Mouse (Mus musculus): ENCODE measurements at regions not wholly inside any gene's neighbourhood (a gene's known extent, or its start where the extent isn't known, plus 50 kb on each side); places are given as distances from the start of the nearest gene placed in this dataset.

DNA sequence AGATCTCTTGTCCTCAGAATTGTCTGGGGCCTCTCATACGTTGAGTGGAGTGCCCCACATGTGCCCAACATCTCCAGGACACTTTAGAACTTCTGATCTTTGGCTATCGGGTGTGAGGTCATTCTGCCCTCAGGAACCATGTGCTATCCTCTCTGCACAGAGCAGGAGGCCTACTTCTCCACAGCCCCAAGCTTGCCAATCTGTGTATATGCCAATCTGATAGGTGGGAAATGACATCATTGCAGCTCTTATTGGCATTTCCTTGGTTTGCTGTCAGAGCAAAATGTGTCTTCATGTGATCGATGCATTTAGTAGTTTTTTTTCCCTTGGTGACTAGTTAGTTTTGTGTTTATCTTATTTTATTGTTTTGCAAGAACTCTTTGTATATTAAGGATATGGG is 108.8 kb upstream of the Ptpn1 start:
- no peak for DNase-seq (ENCODE audit: extremely low spot score)

GRCm38 (mm10) chr2:167821186-167821585 is 110.7 kb upstream of the Ptpn1 start:
- no peak for DNase-seq (ENCODE audit: extremely low spot score)

DNA sequence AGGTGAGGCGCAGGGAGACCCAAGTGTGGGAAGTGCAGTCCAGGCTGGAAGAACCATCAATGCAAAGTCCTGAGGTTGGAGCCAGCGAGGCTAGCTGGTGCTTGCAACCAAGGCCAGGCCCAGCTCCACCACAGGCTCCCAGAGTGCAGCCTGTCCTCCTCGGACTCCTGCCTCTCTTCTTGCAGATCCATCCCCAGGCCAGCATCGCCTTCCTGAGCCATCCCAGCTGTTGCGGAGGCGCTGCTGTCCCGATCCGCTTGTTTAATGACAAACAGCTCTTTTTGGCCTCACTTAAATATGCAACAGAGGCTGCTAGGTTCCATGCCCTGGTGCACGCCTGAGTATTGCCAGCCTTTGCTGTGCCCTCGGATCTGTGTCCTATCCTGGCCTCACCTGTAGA is 113.1 kb upstream of the Ptpn1 start:
- no peak for DNase-seq (ENCODE audit: extremely low spot score)

DNA sequence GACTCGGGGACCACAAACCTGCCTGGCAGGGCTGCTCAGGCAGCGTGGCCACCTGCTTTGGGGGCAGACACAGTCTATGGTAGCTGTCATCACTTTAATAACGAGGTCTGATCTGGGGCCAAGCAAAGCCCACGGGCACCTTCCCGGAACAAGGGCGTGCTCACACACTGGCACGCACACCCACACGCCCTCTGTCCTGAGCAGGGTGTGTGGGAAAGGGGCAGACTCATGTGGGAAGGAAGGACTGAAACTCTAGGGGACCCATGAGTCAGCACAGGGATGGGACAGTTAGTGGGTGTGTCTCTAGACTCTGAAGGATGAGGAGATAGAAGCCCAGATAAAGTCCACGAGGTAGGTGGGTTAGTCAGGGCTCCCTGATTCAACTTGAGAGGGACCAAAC is 114.8 kb upstream of the Ptpn1 start:
- no peak for DNase-seq (ENCODE audit: extremely low spot score)

- no peak for DNase-seq (ENCODE audit: extremely low spot score)
These were observed 116.7 kb upstream of the Ptpn1 start for GRCm38 (mm10) chr2:167815123-167815522.

- DNase-seq (ENCODE audit: extremely low spot score), result no peak
These were observed 119.6 kb upstream of the Tmem189 start for GRCm38 (mm10) chr2:167809256-167809655.

GRCm38 (mm10) chr2:167805629-167806304 is 116.1 kb upstream of the Tmem189 start:
- no peak for DNase-seq (ENCODE audit: extremely low spot score)

DNA sequence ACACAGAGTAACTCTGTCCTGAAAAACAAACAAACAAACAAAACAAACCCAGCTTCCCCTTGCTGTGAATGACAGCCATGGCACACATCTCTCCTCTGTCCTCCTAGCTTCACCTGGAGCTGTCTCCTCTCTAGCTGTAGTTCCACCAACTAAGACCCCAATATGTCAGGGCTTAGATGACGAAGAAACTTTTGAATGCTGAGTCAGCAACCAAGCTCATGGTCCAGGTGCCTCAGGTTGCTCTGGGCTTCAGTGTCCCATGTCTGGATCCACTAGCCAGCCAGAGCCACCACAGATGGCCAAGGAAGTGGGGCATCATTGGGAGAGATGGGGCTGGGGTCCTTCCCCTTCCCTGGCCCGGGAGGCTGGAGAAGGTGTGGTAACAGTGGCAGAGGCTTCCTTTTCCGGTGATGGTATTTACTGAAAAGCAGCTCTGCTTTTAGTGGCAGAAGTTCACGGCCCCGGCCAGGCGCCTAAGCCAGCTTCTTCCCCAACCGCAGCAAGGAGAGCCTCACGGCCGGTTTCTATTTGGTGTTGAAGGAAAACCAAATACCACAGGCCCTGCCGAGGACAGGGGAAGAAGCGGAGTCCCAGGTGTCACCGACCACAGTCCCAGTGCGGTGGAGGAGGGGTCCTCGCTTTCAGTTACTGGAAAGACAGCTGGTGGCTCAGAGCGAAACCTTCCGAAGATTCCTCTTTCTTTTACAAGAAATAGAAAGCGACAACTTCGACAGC is 115.0 kb upstream of the Tmem189 start:
- DNase-seq (ENCODE audit: extremely low spot score), result no peak

- DNase-seq (ENCODE audit: extremely low spot score), result no peak
These were observed 112.9 kb upstream of the Tmem189 start for GRCm38 (mm10) chr2:167802494-167802893.

DNA sequence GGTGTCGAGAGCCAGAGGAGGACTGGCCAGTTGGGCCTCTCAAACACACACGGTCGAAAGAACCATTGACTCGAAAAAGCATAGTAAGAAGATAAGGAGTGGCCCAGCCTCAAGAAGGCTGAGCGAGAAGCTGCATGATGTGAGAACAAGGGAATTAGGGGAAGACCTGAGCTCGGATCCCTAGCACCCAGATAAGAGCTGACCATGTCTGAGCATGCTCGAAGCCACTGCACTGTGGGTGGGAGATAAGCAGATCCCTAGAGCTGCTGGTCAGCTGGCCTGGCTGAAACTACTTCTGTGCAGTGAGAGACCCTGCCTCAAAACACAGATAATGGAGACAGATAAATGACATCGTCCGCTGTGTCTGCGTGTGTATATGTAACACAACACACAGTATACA is 111.8 kb upstream of the Tmem189 start:
- DNase-seq (ENCODE audit: extremely low spot score), result no peak

DNA sequence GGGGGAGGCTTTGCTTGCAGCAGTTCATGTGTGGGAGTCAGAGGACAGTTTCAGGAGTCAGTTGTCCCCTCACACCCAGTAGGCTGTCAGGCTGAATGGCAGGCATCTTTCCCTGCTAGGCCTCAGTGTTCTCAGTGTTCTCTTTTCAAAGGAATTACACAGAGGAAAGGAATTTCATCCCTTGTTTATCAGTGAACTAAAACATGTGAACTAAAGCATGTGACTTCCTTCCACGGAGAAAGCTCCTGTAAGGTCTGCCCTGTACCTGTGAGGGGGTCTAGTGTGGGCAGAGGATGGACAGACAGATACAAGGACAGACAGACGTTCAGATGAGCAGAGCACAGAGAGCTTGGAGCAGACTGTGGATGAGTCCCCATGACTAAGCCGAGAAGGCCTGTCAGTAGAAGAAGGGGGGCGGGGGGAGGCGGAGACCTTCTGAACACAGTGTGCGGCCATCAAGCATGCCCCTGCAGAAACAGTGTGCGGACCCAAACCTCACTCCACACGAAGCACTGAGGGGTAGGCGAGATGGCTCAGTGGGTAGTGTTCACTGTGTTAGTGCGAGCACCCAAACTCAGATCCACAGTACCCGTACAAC is 111.1 kb upstream of the Tmem189 start:
- no peak for DNase-seq (ENCODE audit: extremely low spot score)

DNA sequence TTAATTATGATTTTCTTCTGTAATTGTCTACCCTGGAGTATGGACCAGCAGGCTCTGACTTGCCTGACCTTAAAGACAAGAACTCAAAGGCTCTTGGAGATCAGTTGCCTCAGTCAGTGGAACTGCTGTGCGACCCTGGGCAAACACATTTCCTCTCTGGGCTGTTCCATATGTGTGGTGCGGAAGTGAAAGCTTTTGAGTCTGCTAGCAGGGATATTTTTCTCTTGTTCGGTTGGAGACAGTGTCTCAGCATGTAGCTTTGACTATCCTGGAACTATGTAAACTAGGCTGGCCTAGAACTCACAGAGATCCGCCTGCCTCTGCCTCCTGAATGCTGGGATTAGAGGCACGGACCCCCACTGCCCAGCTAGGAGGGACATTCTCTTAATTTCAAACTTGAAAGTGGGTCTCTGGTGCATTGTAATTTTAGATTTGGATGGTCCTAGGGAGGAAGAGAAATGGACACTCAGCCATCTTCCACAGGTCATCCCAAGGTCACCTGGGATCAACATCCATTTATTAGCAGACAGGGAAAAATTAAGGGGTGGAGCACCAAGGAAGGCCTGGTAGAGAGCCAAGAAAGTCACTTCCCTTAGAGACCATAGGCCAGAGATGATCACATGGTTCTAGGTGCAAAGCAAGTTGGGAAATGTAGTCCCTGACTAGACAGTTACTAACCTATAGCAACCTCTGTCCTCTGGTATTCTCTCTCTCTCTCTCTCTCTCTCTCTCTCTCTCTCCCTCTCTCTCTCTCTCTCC is 110.2 kb upstream of the Tmem189 start:
- DNase-seq (ENCODE audit: extremely low spot score), result no peak

GRCm38 (mm10) chr2:167798969-167799513 is 109.4 kb upstream of the Tmem189 start:
- DNase-seq (ENCODE audit: extremely low spot score), result no peak

GRCm38 (mm10) chr2:167798076-167798782 is 108.6 kb upstream of the Tmem189 start:
- no peak for DNase-seq (ENCODE audit: extremely low spot score)

DNA sequence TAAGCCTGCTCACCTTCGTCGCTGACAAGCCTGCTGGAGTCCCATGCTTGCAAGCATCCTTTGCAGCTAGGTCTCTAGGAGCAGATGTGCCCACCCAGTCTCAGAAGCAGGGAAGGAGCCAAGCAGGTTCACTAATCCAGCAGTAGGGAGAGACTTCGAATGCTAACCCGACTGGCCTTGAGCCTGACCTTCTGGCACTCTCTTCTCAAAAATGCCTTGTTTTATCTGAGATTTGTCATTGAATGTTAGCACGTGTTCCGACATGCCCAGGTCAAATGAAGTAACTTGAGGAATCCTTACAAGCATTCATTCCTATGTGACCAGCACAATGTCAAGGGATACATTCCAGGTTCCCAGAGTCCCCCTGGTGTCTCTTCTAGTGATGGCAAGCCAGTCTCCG is 105.9 kb upstream of the Tmem189 start:
- no peak for DNase-seq (ENCODE audit: extremely low spot score)

- DNase-seq (ENCODE audit: extremely low spot score), result no peak
These were observed 104.3 kb upstream of the Tmem189 start for GRCm38 (mm10) chr2:167793916-167794315.

DNA sequence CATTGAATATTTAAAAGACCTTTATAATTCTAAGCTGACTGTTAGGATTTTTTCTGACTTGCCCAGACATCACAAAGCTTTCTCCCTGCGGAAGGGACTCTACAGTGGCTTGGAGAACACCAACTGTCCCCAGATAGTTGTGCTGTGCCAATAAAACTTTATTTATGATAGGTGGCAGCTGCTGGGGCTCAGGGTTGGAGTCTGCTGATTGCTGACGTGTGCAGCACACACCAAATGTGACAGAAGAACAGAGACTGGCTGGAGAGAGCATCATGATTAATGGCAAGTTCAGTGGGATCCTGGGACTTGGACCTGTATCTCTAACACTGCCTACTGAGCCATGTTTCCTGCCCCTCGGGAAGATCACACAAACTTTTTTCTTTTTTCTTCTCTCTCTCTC is 103.1 kb upstream of the Tmem189 start:
- no peak for DNase-seq (ENCODE audit: extremely low spot score)

GRCm38 (mm10) chr2:167792330-167792729 is 102.7 kb upstream of the Tmem189 start:
- no peak for DNase-seq (ENCODE audit: extremely low spot score)

GRCm38 (mm10) chr2:167789471-167789923 is 99.9 kb upstream of the Tmem189 start:
- no peak for DNase-seq (ENCODE audit: extremely low spot score)

GRCm38 (mm10) chr2:167786951-167787350 is 97.3 kb upstream of the Tmem189 start:
- no peak for DNase-seq (ENCODE audit: extremely low spot score)

- no peak for DNase-seq (ENCODE audit: extremely low spot score)
These were observed 94.7 kb upstream of the Tmem189 start for GRCm38 (mm10) chr2:167784353-167784752.
